Mouse (Mus musculus): ENCODE results near the gene Dnajb5. TPM values are rescaled to one million over a fixed set of nuclear protein-coding genes. Genes with fewer than 3 reads are reported as not detected.
"Not testable (repeated sequence)": the region's sequence is repeated elsewhere in the genome, so short reads cannot be mapped to it uniquely, and the experiment has no call there.

Gene Dnajb5
- total RNA-seq, 2 experiments from 2014 or later: 213 to 218 TPM

- no peak for DNase-seq (ENCODE audit: low spot score in 2 of 2)
Measured at GRCm38 (mm10) chr4:42963480-42963879, 13.9 kb downstream of the Dnajb5 start.

- DNase-seq (ENCODE audit: low spot score in 2 of 2): peak in 1 of 2 experiments; percentile 75
Measured at GRCm38 (mm10) chr4:42965039-42965719, 15.6 kb downstream of the Dnajb5 start.

- DNase-seq (ENCODE audit: low spot score in 2 of 2): no peak
Measured at GRCm38 (mm10) chr4:42969304-42969703, 19.7 kb downstream of the Dnajb5 start, which contains the start of gene 1700022I11Rik. Gene 1700022I11Rik, plus strand, starts transcription at chr4:42969604.

GRCm38 (mm10) chr4:42972952-42973351, 23.3 kb downstream of the Dnajb5 start:
- no peak for DNase-seq (ENCODE audit: low spot score in 2 of 2)

GRCm38 (mm10) chr4:42973868-42974267, 24.3 kb downstream of the Dnajb5 start:
- no peak for DNase-seq (ENCODE audit: low spot score in 2 of 2)

- no peak for DNase-seq (ENCODE audit: low spot score in 2 of 2)
Measured at GRCm38 (mm10) chr4:42978062-42978461, 28.4 kb downstream of the Dnajb5 start.

- not testable (repeated sequence) for DNase-seq (ENCODE audit: low spot score in 2 of 2)
Measured at GRCm38 (mm10) chr4:42980467-42980866, 30.9 kb downstream of the Dnajb5 start.

GRCm38 (mm10) chr4:42988296-42988695, 38.7 kb downstream of the Dnajb5 start:
- no peak for DNase-seq (ENCODE audit: low spot score in 2 of 2)

GRCm38 (mm10) chr4:42998022-42998421, 48.4 kb downstream of the Dnajb5 start:
- no peak for DNase-seq (ENCODE audit: low spot score in 2 of 2)

- DNase-seq (ENCODE audit: low spot score in 2 of 2): peak; percentile 67 to 68
Measured at GRCm38 (mm10) chr4:42999451-43000140, 50.0 kb downstream of the Dnajb5 start.

- peak; percentile 99 to 100 for DNase-seq (ENCODE audit: low spot score in 2 of 2)
Measured at GRCm38 (mm10) chr4:43000141-43000986, 50.8 kb downstream of the Dnajb5 start, which contains the start of gene Vcp. Gene Vcp, minus strand, starts transcription at chr4:43000507.

GRCm38 (mm10) chr4:43001272-43001671, 51.7 kb downstream of the Dnajb5 start:
- DNase-seq (ENCODE audit: low spot score in 2 of 2): no peak

- no peak for DNase-seq (ENCODE audit: low spot score in 2 of 2)
Measured at GRCm38 (mm10) chr4:43002756-43003439, 53.3 kb downstream of the Dnajb5 start.

GRCm38 (mm10) chr4:43004951-43005350, 55.3 kb downstream of the Dnajb5 start:
- DNase-seq (ENCODE audit: low spot score in 2 of 2): no peak

- peak in 1 of 2 experiments; percentile 41 for DNase-seq (ENCODE audit: low spot score in 2 of 2)
Measured at GRCm38 (mm10) chr4:43005765-43006164, 56.2 kb downstream of the Dnajb5 start.

Other genes with a start within 250 kb of the Dnajb5 start
- 1 to 10 TPM; 1.4 to 2.2 TPM for gene 4930578G10Rik, start 214.3 kb upstream of the Dnajb5 start, total RNA-seq (2021)
- under 1 TPM in 1 of 2 experiments, not detected in 1; 0.60 TPM for gene Ccl19, start 193.2 kb upstream of the Dnajb5 start, total RNA-seq (2021)
- not detected for gene Ccl21a, start 175.8 kb upstream of the Dnajb5 start, total RNA-seq (2021)
- gene Fam205a1, start 95.9 kb upstream of the Dnajb5 start, total RNA-seq (2021): under 1 TPM; 0.46 to 0.64 TPM
- 1 to 10 TPM in 1 of 2 experiments, under 1 TPM in 1; 0.65 to 1.0 TPM for gene Gm12394, start 93.0 kb upstream of the Dnajb5 start, total RNA-seq (2021)
- gene Fam205c, start 75.6 kb upstream of the Dnajb5 start, total RNA-seq (2021): under 1 TPM; 0.38 to 0.46 TPM
- gene Phf24, start 33.2 kb upstream of the Dnajb5 start, total RNA-seq (2021): 100 to 1,000 TPM; 121 to 134 TPM
- gene 1700022I11Rik, start 19.8 kb downstream of the Dnajb5 start, total RNA-seq (2021): not detected
- 100 to 1,000 TPM; 214 to 228 TPM for gene Vcp, start 50.7 kb downstream of the Dnajb5 start, total RNA-seq (2021)
- 10 to 100 TPM in 1 of 2 experiments, 1 to 10 TPM in 1; 9.9 to 11.6 TPM for gene Fancg, start 60.7 kb downstream of the Dnajb5 start, total RNA-seq (2021)
- gene Pigo, start 76.0 kb downstream of the Dnajb5 start, total RNA-seq (2021): 10 to 100 TPM; 29.1 to 32.0 TPM
- gene Stoml2, start 81.9 kb downstream of the Dnajb5 start, total RNA-seq (2021): 100 to 1,000 TPM; 102 to 103 TPM
- 10 to 100 TPM; 35.0 to 40.2 TPM for gene Fam214b, start 96.4 kb downstream of the Dnajb5 start, total RNA-seq (2021)
- gene Unc13b, start 109.1 kb downstream of the Dnajb5 start, total RNA-seq (2021): 10 to 100 TPM; 48.4 to 53.3 TPM

Measured in layer of hippocampus, postnatal 14 days (tissue).